ENCODE assay signal across 13 mouse cellular contexts in the genomic region with DNA sequence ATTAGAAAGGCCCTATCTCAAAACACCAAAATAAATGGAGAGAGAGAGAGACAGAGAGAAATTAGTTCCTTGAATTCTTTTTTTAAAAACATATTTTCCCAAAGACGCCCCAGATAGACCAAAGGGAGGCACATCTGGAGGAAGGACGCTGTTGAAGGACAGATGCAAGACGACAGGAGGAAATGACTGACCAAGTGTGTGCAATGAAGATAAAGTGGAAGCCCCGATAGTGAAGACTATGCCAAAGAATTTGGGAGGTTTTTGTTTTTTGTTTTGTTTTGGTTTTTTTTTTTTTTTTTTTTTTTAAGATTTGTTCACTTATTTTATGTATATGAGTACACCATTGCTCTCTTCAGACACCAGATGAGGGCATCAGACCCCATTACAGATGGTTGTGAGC.
"Had no signal": no experiment of that assay in that cellular context is flagged by ENCODE, and none has a peak within 500 bp of the region (broad histone marks: within the 10 kb centered on the region; RNA-seq: fewer than 3 reads in every experiment).

No protein-coding gene starts in this region.

- H3K9ac ChIP-seq: lung, embryonic 14.5 days; midbrain, embryonic 13.5 days; midbrain, embryonic 15.5 days; neural tube, embryonic 12.5 days; stomach, embryonic 15.5 days had no signal

- DNase-seq: lung, adult 18-20 months; lung, embryonic 14.5 days; lung, postnatal 10 days; lung, postnatal 4 days; right cerebral cortex, postnatal 14 days; thymus, adult 18-20 months; thymus, postnatal 14 days; thymus, postnatal 36 days had no signal

- H3K4me1 ChIP-seq: stomach, embryonic 15.5 days had no signal

- H3K36me3 ChIP-seq: midbrain, embryonic 13.5 days; midbrain, embryonic 15.5 days; neural tube, embryonic 12.5 days; stomach, embryonic 15.5 days had no signal

- H3K4me3 ChIP-seq: midbrain, embryonic 13.5 days; midbrain, embryonic 15.5 days; neural tube, embryonic 12.5 days; stomach, embryonic 15.5 days had no signal

- H3K27me3 ChIP-seq: midbrain, embryonic 15.5 days; neural tube, embryonic 12.5 days; stomach, embryonic 15.5 days had no signal

- H3K27ac ChIP-seq: midbrain, embryonic 13.5 days; midbrain, embryonic 15.5 days; neural tube, embryonic 12.5 days; stomach, embryonic 15.5 days had no signal

- H3K4me2 ChIP-seq: lung, embryonic 14.5 days; midbrain, embryonic 11.5 days; midbrain, embryonic 13.5 days; midbrain, embryonic 15.5 days; neural tube, embryonic 12.5 days; stomach, embryonic 15.5 days had no signal

- H3K9me3 ChIP-seq: midbrain, embryonic 13.5 days; midbrain, embryonic 15.5 days; neural tube, embryonic 12.5 days; stomach, embryonic 15.5 days had no signal

- ATAC-seq: midbrain, embryonic 13.5 days; midbrain, embryonic 15.5 days had no signal
